Mouse (Mus musculus) lung, postnatal 0 days (tissue): Measurements from ENCODE around the gene Flot1.

Experiments
- CTCF ChIP-seq: IDR thresholded peaks from 2 replicates; pipeline ENCODE4 v1.5.1; 2016; ENCODE audit warnings: antibody characterized with exemption, mild to moderate bottlenecking
- EP300 ChIP-seq: IDR thresholded peaks from 2 replicates; pipeline ENCODE4 v1.6.1; 2016; ENCODE audit warnings: antibody characterized with exemption, mild to moderate bottlenecking, control low read depth

DNA sequence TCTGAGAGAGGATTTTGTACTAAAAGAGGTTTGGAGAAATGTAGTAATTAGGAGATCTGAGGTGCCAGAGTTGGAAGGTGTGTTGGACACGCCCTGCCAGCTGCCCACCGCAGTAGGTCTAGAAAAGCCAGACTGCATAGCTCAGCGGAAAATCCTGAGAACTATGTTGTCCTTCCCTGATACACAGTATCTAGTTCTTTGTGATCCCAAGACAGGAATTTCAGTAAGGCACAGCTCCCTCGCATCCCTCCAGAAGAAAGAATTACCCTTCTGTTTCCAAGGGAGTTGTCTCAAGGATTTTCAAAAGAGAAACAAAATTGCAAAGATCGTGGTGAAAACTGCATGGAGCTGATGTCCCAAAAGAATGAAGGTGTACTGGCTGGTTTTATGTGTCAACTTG lies 15.5 kb downstream of the Flot1 start:
- TF ChIP-seq CTCF: no peak
- TF ChIP-seq EP300: no peak
